Mouse (Mus musculus) spleen, adult 2 months (tissue): Measurements from ENCODE around the gene Zfyve1.

Experiments
- CTCF ChIP-seq: fragments of 200-500 bp; IDR thresholded peaks from 2 replicates; pipeline ENCODE4 v1.5.1; 2011; ENCODE audit warnings: mild to moderate bottlenecking, inconsistent platforms; ENCODE audit not compliant: insufficient read depth, insufficient read length, insufficient replicate concordance; ENCODE audit errors: extremely low read depth
- POLR2A ChIP-seq: fragments of 200-500 bp; IDR thresholded peaks from 2 replicates; pipeline ENCODE4 v1.6.1; 2011; ENCODE audit warnings: low read depth, low read length, inconsistent platforms

DNA sequence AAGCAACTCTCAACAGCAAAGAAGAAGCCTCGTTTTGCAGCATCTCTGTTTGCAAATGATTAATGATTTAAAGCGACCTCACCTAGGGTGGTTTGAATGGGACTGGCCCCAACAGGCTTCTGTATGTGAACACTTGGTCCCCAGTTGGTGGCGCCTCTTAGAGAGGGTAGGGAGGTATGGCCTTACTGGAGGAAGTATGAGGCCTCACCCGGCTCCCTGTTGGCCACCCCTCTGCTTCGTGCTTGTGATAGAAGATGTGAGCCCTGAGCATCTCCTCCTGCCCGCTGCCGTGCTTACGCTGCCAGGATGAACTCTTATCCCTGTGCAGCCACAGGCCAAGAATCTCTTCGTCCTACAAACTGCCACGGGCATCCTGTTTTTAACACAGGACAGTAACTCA is 90.5 kb downstream of the Zfyve1 start:
- TF ChIP-seq CTCF = no peak
- TF ChIP-seq POLR2A = no peak
